Mouse (Mus musculus): ENCODE data around the gene Gm6588.
"Not testable (repeated sequence)": the region's sequence is repeated elsewhere in the genome, so short reads cannot be mapped to it uniquely, and the experiment has no call there.

DNA sequence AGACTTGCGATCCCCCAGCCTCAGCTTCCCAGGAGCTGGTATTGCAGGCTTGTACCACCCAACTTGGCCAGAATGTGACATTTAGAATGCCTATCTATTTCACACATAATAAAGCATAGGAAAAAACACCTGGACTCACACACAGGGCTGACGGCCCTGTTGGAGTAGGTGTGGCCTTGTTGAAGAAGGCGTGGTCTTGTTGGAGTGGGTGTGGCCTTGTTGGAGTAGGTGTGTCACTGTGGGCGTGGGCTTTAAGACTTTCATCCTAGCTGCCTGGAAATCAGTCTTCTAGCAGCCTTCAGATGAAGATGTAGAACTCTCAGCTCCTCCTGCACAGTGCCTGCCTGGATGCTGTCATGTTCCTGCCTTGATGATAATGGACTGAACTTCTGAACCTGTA, 36.4 kb upstream of the Gm6588 start:
- TF ChIP-seq CTCF (IDR thresholded peaks at IDR 0.05; ENCODE audit: low read depth, low read length); TAL1 (conservative IDR thresholded peaks at IDR 0.05; ENCODE audit: low read depth, low read length); POLR2AphosphoS5 (IDR thresholded peaks at IDR 0.05; ENCODE audit: insufficient replicate concordance, low read depth, low read length); GATA1 (IDR thresholded peaks at IDR 0.05; ENCODE audit: borderline replicate concordance, low read length); GATA2 (IDR thresholded peaks at IDR 0.05; ENCODE audit: borderline replicate concordance, low read depth, low read length): not testable (repeated sequence)

All from G1E (cell line).